ENCODE assay signal across 8 mouse cellular contexts in the genomic region with DNA sequence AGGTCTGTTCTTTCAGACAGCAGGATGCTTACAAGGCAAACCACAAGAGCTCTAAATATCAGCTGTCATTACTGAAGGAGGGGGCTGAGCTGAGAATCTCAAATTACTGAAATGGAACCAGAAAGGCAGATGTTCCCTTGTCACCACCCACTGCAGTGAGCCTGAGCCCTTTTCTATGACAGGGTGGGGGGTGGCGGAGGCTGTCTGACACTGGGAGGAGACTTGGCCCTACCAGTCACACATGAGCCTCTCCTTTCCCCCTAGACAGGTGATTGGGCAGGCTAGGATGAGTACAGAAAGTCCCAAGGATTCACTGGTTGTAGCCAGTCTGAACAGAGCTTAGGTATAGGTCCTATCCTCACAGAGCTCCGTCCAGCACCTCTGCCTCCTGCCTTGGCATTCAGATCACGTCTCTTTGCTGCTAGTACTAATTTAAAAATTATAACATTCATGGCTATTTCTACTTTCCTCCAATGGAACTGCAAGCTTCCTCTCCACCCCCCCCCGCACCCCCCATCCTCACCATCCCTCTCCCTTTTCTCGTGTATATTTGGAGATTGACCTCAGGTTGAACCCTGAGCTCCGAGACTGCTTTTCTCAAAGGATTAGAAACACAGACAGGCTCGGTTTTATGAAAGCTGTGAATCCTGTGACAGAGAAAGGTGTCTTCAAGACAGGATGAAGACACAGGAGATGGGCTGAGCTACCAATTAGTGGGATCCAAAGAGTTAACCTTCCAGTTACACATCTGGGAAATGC.
DNase-seq lines count a peak whose midpoint lies in the region; ATAC-seq and TF ChIP-seq lines count a peak whose summit lies in the region.

No protein-coding gene starts in this region.

- H3K9ac ChIP-seq in hindbrain, embryonic 13.5 days = no peak overlapping the region
- no peak overlapping the region for H3K9ac ChIP-seq in liver, embryonic 11.5 days (ENCODE audit: low read depth, low read length)

- no peaks in the 10 kb centered on the region for H3K27me3 ChIP-seq in embryonic facial prominence, embryonic 10.5 days (replicated peaks; ENCODE audit: low read depth, poor library complexity, severe bottlenecking)
- H3K27me3 ChIP-seq in hindbrain, embryonic 13.5 days = no peaks in the 10 kb centered on the region
- no peaks in the 10 kb centered on the region for H3K27me3 ChIP-seq in thymus, adult 2 months (ENCODE audit: control insufficient read depth, insufficient read depth, low read length)
- H3K27me3 ChIP-seq in liver, embryonic 11.5 days (replicated peaks; ENCODE audit: control insufficient read depth, insufficient read depth, low read length) = no peaks in the 10 kb centered on the region

- ATAC-seq in hindbrain, embryonic 13.5 days (ENCODE audit: low FRiP score) = peak; percentile 77; the same call in 1 of the 2 replicates
- no peak for ATAC-seq in liver, embryonic 11.5 days (replicated peaks; ENCODE audit: low FRiP score)

- peak; percentile 90 for DNase-seq in brain, embryonic 14.5 days (ENCODE audit: low read depth)
- peak; percentile 61 for DNase-seq in embryonic facial prominence, embryonic 10.5 days (ENCODE audit: low spot score)
- peak; percentile 70 for DNase-seq in mesoderm, embryonic 11.5 days (ENCODE audit: low read depth, low spot score)
- no peak for DNase-seq in thymus, adult 2 months
- no peak for DNase-seq in cerebellum, postnatal 25 days
- no peak for DNase-seq in liver, embryonic 11.5 days (ENCODE audit: low spot score)
- DNase-seq in ovary, postnatal 36 days (ENCODE audit: low spot score) = no peak

- no peaks in the 10 kb centered on the region for H3K36me3 ChIP-seq in embryonic facial prominence, embryonic 10.5 days (replicated peaks)
- H3K36me3 ChIP-seq in hindbrain, embryonic 13.5 days = no peaks in the 10 kb centered on the region
- H3K36me3 ChIP-seq in thymus, adult 2 months (ENCODE audit: control insufficient read depth, insufficient read depth, low read length) = no peaks in the 10 kb centered on the region
- no peaks in the 10 kb centered on the region for H3K36me3 ChIP-seq in liver, embryonic 11.5 days (ENCODE audit: control insufficient read depth, insufficient read depth, low read length)

- H3K4me1 ChIP-seq in embryonic facial prominence, embryonic 10.5 days = peaks cover 41% of the 10 kb centered on the region
- H3K4me1 ChIP-seq in hindbrain, embryonic 13.5 days (replicated peaks) = peaks cover 30% of the 10 kb centered on the region
- no peaks in the 10 kb centered on the region for H3K4me1 ChIP-seq in thymus, adult 2 months (replicated peaks; ENCODE audit: control insufficient read depth, insufficient read depth, low read length)
- H3K4me1 ChIP-seq in liver, embryonic 11.5 days (replicated peaks; ENCODE audit: control insufficient read depth, insufficient read depth, low read length) = no peaks in the 10 kb centered on the region

- no peak for TF ChIP-seq CTCF in brain, embryonic 14.5 days (IDR thresholded peaks at IDR 0.05; ENCODE audit: borderline replicate concordance, extremely low read depth, insufficient read depth, insufficient read length)
- TF ChIP-seq CTCF in thymus, adult 2 months (IDR thresholded peaks at IDR 0.05; ENCODE audit: borderline replicate concordance, control insufficient read depth, extremely low read depth, insufficient read depth, low read length, poor library complexity) = no peak

- no peaks in the 10 kb centered on the region for H3K9me3 ChIP-seq in embryonic facial prominence, embryonic 10.5 days
- H3K9me3 ChIP-seq in hindbrain, embryonic 13.5 days = no peaks in the 10 kb centered on the region
- no peaks in the 10 kb centered on the region for H3K9me3 ChIP-seq in liver, embryonic 11.5 days (ENCODE audit: control insufficient read depth, low read length)

- peak overlapping the region; percentile 62; the same call in 1 of the 2 replicates for H3K27ac ChIP-seq in embryonic facial prominence, embryonic 10.5 days (replicated peaks)
- H3K27ac ChIP-seq in hindbrain, embryonic 13.5 days = peak overlapping the region; percentile 71
- H3K27ac ChIP-seq in thymus, adult 2 months (ENCODE audit: control insufficient read depth, insufficient read depth, low read length) = no peak overlapping the region
- H3K27ac ChIP-seq in liver, embryonic 11.5 days (ENCODE audit: low read depth, low read length) = no peak overlapping the region

- no peak overlapping the region for H3K4me3 ChIP-seq in embryonic facial prominence, embryonic 10.5 days
- no peak overlapping the region for H3K4me3 ChIP-seq in hindbrain, embryonic 13.5 days
- H3K4me3 ChIP-seq in thymus, adult 2 months (ENCODE audit: control insufficient read depth, insufficient read depth, low read length) = no peak overlapping the region
- no peak overlapping the region for H3K4me3 ChIP-seq in liver, embryonic 11.5 days (ENCODE audit: low read depth, low read length)

- no peak overlapping the region for H3K4me2 ChIP-seq in hindbrain, embryonic 13.5 days
- H3K4me2 ChIP-seq in liver, embryonic 11.5 days = no peak overlapping the region

- WGBS in embryonic facial prominence, embryonic 10.5 days = 34% methylated on average over 7 of the region's 7 CpGs
- WGBS in hindbrain, embryonic 13.5 days = 36% methylated on average over 7 of the region's 7 CpGs
- WGBS in thymus, adult 2 months = 67% methylated on average over 7 of the region's 7 CpGs
- 50% methylated on average over 7 of the region's 7 CpGs for WGBS in liver, embryonic 11.5 days

- no peak for TF ChIP-seq POLR2A in brain, embryonic 14.5 days (IDR thresholded peaks at IDR 0.05; ENCODE audit: borderline replicate concordance, extremely low read depth, insufficient read depth, insufficient read length, poor library complexity, severe bottlenecking)
- no peak for TF ChIP-seq POLR2A in thymus, adult 2 months (IDR thresholded peaks at IDR 0.05; ENCODE audit: control insufficient read depth, extremely low read depth, insufficient read depth, low read length, poor library complexity)

Comparison
In these comparisons a context has a peak if more than half of its experiments do, and no peak if none do; other contexts are left out.
1. DNase-seq: peak in brain, embryonic 14.5 days (single experiment), embryonic facial prominence, embryonic 10.5 days (single experiment) and mesoderm, embryonic 11.5 days (single experiment); none in thymus, adult 2 months (single experiment), cerebellum, postnatal 25 days (0 of 2), liver, embryonic 11.5 days (single experiment) and ovary, postnatal 36 days (single experiment).
2. H3K27ac ChIP-seq: peak in embryonic facial prominence, embryonic 10.5 days (single experiment) and hindbrain, embryonic 13.5 days (single experiment); none in thymus, adult 2 months (single experiment) and liver, embryonic 11.5 days (single experiment).